Mouse (Mus musculus): ENCODE measurements around the gene Myl10. TPM values are rescaled to one million over a fixed set of nuclear protein-coding genes. Genes with fewer than 3 reads are reported as not detected.
"Not testable (repeated sequence)": the region's sequence is repeated elsewhere in the genome, so short reads cannot be mapped to it uniquely, and the experiment has no call there.

Gene Myl10
- polyA plus RNA-seq (2014; fragmentation: Nextera tagmentation; extraction: Ambion mirVana), result not detected in 2 replicates

DNA sequence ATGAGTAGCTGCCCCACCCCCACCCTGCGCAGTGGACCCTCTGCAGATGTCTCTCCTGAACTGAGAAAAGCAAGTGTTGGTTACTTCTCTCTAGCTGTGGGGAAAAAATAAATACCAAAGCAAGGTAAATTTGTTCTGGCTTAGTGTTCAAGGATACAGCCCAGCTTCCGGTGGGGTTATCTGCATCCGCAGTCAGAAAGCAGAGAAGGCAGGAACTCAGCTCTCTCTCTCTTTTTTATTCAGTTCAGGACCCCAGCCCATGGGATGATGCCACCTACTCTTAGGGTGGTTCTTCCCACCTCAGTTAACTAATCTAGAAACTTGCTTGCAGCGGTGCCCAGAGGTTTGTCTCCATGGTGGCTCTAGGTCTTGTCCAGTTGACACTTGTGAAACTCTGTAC lies at the start of gene Myl10:
TSS of gene Myl10 (plus strand) at position 363 of the 400 bp plus-strand sequence.
- Histone ChIP-seq H3K4me1 (replicated peaks; ENCODE audit: control insufficient read depth, insufficient read depth, low read length) (no peaks in the 10 kb centered on the region), H3K4me3 (ENCODE audit: low read depth, low read length) (no peak within 1 kb of the TSS), H3K9me3 (ENCODE audit: control insufficient read depth, low read length) (no peaks in the 10 kb centered on the region), H3K9ac (ENCODE audit: low read length) (no peak within 1 kb of the TSS), H3K27me3 (replicated peaks; ENCODE audit: control insufficient read depth, insufficient read depth, low read length) (no peaks in the 10 kb centered on the region), H3K36me3 (ENCODE audit: control insufficient read depth, insufficient read depth, low read length) (no peaks in the 10 kb centered on the region), H3K27ac (ENCODE audit: low read depth) (no peak within 1 kb of the TSS), H3K4me2 (ENCODE audit: low read length) (no peak within 1 kb of the TSS)
- no peak for DNase-seq (ENCODE audit: low spot score)
- 83% methylated on average over 4 of the region's 4 CpGs for WGBS
- no peak for ATAC-seq (replicated peaks; ENCODE audit: low FRiP score, low TSS enrichment, low read depth)

- no peak overlapping the region for H3K27ac ChIP-seq (ENCODE audit: low read depth)
- no peaks in the 10 kb centered on the region for H3K9me3 ChIP-seq (ENCODE audit: control insufficient read depth, low read length)
- no peaks in the 10 kb centered on the region for H3K4me1 ChIP-seq (replicated peaks; ENCODE audit: control insufficient read depth, insufficient read depth, low read length)
- H3K4me2 ChIP-seq (ENCODE audit: low read length), result no peak overlapping the region
- no peak overlapping the region for H3K4me3 ChIP-seq (ENCODE audit: low read depth, low read length)
- no peak for DNase-seq (ENCODE audit: low spot score)
- H3K9ac ChIP-seq (ENCODE audit: low read length), result no peak overlapping the region
- WGBS, result 80% methylated on average over 4 of the region's 4 CpGs
- H3K27me3 ChIP-seq (replicated peaks; ENCODE audit: control insufficient read depth, insufficient read depth, low read length), result no peaks in the 10 kb centered on the region
- no peak for ATAC-seq (replicated peaks; ENCODE audit: low FRiP score, low TSS enrichment, low read depth)
- no peaks in the 10 kb centered on the region for H3K36me3 ChIP-seq (ENCODE audit: control insufficient read depth, insufficient read depth, low read length)
Observed at GRCm38 (mm10) chr5:136646731-136647328, 46.1 kb upstream of the Myl10 start.

DNA sequence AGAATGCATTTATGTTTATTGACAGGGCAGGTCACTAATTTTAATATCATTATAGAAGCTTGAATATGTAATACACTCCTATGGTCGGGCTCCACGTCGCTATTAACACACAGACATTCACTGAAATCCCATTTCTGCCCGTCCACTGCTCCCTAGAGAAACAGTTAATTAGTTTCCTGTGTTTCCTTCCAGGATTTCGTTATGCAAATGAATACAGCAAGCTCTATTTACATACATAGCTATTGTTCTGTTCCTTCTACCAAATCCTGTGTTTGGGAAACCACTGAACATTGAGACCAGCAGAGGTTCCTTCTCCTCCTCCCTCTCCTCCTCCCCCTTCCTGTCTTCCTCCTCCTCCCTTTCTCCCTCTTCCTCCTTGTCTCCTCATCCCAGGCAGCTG lies 43.9 kb upstream of the Myl10 start:
- Histone ChIP-seq H3K9me3 (ENCODE audit: control insufficient read depth, low read length) (no peaks in the 10 kb centered on the region), H3K27me3 (replicated peaks; ENCODE audit: control insufficient read depth, insufficient read depth, low read length) (no peaks in the 10 kb centered on the region), H3K4me3 (ENCODE audit: low read depth, low read length) (no peak overlapping the region), H3K4me1 (replicated peaks; ENCODE audit: control insufficient read depth, insufficient read depth, low read length) (no peaks in the 10 kb centered on the region), H3K9ac (ENCODE audit: low read length) (no peak overlapping the region), H3K4me2 (ENCODE audit: low read length) (no peak overlapping the region), H3K27ac (ENCODE audit: low read depth) (no peak overlapping the region), H3K36me3 (ENCODE audit: control insufficient read depth, insufficient read depth, low read length) (no peaks in the 10 kb centered on the region)
- WGBS, result 75% methylated on average over 5 of the region's 5 CpGs
- ATAC-seq (replicated peaks; ENCODE audit: low FRiP score, low TSS enrichment, low read depth) (no peak), DNase-seq (ENCODE audit: low spot score) (no peak)

- DNase-seq (ENCODE audit: low spot score) (no peak), ATAC-seq (replicated peaks; ENCODE audit: low FRiP score, low TSS enrichment, low read depth) (no peak)
- WGBS, result 83% methylated on average over 5 of the region's 5 CpGs
- H3K4me1 ChIP-seq (replicated peaks; ENCODE audit: control insufficient read depth, insufficient read depth, low read length), result no peaks in the 10 kb centered on the region
- no peak overlapping the region for H3K4me2 ChIP-seq (ENCODE audit: low read length)
- H3K9me3 ChIP-seq (ENCODE audit: control insufficient read depth, low read length), result no peaks in the 10 kb centered on the region
- no peak overlapping the region for H3K4me3 ChIP-seq (ENCODE audit: low read depth, low read length)
- no peaks in the 10 kb centered on the region for H3K27me3 ChIP-seq (replicated peaks; ENCODE audit: control insufficient read depth, insufficient read depth, low read length)
- H3K36me3 ChIP-seq (ENCODE audit: control insufficient read depth, insufficient read depth, low read length), result no peaks in the 10 kb centered on the region
- H3K27ac ChIP-seq (ENCODE audit: low read depth), result no peak overlapping the region
- no peak overlapping the region for H3K9ac ChIP-seq (ENCODE audit: low read length)
Observed at GRCm38 (mm10) chr5:136649655-136650054, 43.3 kb upstream of the Myl10 start.

- Histone ChIP-seq H3K4me3 (ENCODE audit: low read depth, low read length) (no peak overlapping the region), H3K4me2 (ENCODE audit: low read length) (no peak overlapping the region)
- DNase-seq (ENCODE audit: low spot score), result no peak
Observed at GRCm38 (mm10) chr5:136654481-136654880, 38.5 kb upstream of the Myl10 start.

GRCm38 (mm10) chr5:136656830-136657395 lies 36.0 kb upstream of the Myl10 start:
- Histone ChIP-seq H3K4me3 (ENCODE audit: low read depth, low read length) (no peak overlapping the region), H3K4me2 (ENCODE audit: low read length) (no peak overlapping the region), H3K9ac (ENCODE audit: low read length) (no peak overlapping the region), H3K36me3 (ENCODE audit: control insufficient read depth, insufficient read depth, low read length) (no peaks in the 10 kb centered on the region), H3K27me3 (replicated peaks; ENCODE audit: control insufficient read depth, insufficient read depth, low read length) (no peaks in the 10 kb centered on the region), H3K27ac (ENCODE audit: low read depth) (no peak overlapping the region), H3K9me3 (ENCODE audit: control insufficient read depth, low read length) (no peaks in the 10 kb centered on the region), H3K4me1 (replicated peaks; ENCODE audit: control insufficient read depth, insufficient read depth, low read length) (no peaks in the 10 kb centered on the region)
- ATAC-seq (replicated peaks; ENCODE audit: low FRiP score, low TSS enrichment, low read depth), result no peak
- no peak for DNase-seq (ENCODE audit: low spot score)
- 77% methylated on average over 10 of the region's 10 CpGs for WGBS

More at GRCm38 (mm10) chr5:136654481-136654880, 38.5 kb upstream of the Myl10 start:
- no peaks in the 10 kb centered on the region for H3K9me3 ChIP-seq (ENCODE audit: control insufficient read depth, low read length)
- H3K36me3 ChIP-seq (ENCODE audit: control insufficient read depth, insufficient read depth, low read length), result no peaks in the 10 kb centered on the region
- H3K27me3 ChIP-seq (replicated peaks; ENCODE audit: control insufficient read depth, insufficient read depth, low read length), result no peaks in the 10 kb centered on the region
- no peak overlapping the region for H3K27ac ChIP-seq (ENCODE audit: low read depth)
- ATAC-seq (replicated peaks; ENCODE audit: low FRiP score, low TSS enrichment, low read depth), result no peak
- no peaks in the 10 kb centered on the region for H3K4me1 ChIP-seq (replicated peaks; ENCODE audit: control insufficient read depth, insufficient read depth, low read length)
- no peak overlapping the region for H3K9ac ChIP-seq (ENCODE audit: low read length)

DNA sequence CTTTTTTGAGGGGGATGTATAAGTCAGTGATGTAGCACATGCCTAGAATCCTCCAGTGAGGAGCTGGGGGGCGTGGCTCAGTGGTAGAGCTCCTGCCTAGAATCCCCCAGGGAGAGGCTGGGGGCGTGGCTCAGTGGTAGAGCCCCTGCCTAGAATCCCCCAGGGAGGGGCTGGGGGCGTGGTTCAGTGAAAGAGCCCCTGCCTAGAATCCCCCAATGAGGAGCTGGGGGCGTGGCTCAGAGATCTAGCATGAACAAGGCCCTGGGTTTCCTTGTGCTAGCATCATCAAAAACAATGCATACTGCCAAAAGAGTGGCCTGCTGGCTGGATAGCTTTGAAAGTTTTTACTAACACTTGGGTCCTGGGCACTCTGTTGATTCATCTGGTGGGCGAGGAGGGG lies 32.2 kb upstream of the Myl10 start:
- H3K9me3 ChIP-seq (ENCODE audit: control insufficient read depth, low read length); H3K4me1 ChIP-seq (replicated peaks; ENCODE audit: control insufficient read depth, insufficient read depth, low read length); H3K9ac ChIP-seq (ENCODE audit: low read length); H3K27me3 ChIP-seq (replicated peaks; ENCODE audit: control insufficient read depth, insufficient read depth, low read length); H3K4me2 ChIP-seq (ENCODE audit: low read length); H3K36me3 ChIP-seq (ENCODE audit: control insufficient read depth, insufficient read depth, low read length); DNase-seq (ENCODE audit: low spot score); H3K27ac ChIP-seq (ENCODE audit: low read depth); ATAC-seq (replicated peaks; ENCODE audit: low FRiP score, low TSS enrichment, low read depth); H3K4me3 ChIP-seq (ENCODE audit: low read depth, low read length): not testable (repeated sequence)
- WGBS, result 78% methylated on average over 5 of the region's 5 CpGs

DNA sequence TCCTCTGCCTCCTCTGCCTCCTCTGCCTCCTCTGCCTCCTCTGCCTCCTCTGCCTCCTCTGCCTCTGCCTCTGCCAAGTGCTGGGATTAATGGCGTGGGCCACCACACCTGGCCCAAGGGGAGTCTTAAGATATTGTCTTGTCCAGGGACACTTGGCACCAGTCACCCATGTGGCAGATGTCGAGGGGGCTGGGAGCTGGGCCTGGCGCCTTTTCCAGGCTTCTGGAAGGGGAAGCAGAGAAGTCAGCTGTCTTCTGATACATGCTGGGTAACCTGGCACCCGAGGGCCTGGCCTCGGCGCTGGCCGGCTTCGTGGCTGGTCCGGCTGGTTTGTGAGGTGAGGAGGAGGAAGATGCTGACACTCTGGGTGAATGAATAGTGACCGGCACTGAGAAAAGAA lies 30.7 kb upstream of the Myl10 start:
- Histone ChIP-seq H3K27me3 (replicated peaks; ENCODE audit: control insufficient read depth, insufficient read depth, low read length) (no peaks in the 10 kb centered on the region), H3K4me1 (replicated peaks; ENCODE audit: control insufficient read depth, insufficient read depth, low read length) (no peaks in the 10 kb centered on the region), H3K9ac (ENCODE audit: low read length) (no peak overlapping the region), H3K4me2 (ENCODE audit: low read length) (no peak overlapping the region), H3K36me3 (ENCODE audit: control insufficient read depth, insufficient read depth, low read length) (no peaks in the 10 kb centered on the region), H3K4me3 (ENCODE audit: low read depth, low read length) (no peak overlapping the region), H3K27ac (ENCODE audit: low read depth) (no peak overlapping the region), H3K9me3 (ENCODE audit: control insufficient read depth, low read length) (no peaks in the 10 kb centered on the region)
- DNase-seq (ENCODE audit: low spot score) (no peak), ATAC-seq (replicated peaks; ENCODE audit: low FRiP score, low TSS enrichment, low read depth) (no peak)
- WGBS, result 69% methylated on average over 10 of the region's 10 CpGs

GRCm38 (mm10) chr5:136662822-136663221 lies 30.1 kb upstream of the Myl10 start:
- Histone ChIP-seq H3K27me3 (replicated peaks; ENCODE audit: control insufficient read depth, insufficient read depth, low read length) (no peaks in the 10 kb centered on the region), H3K4me1 (replicated peaks; ENCODE audit: control insufficient read depth, insufficient read depth, low read length) (no peaks in the 10 kb centered on the region), H3K27ac (ENCODE audit: low read depth) (no peak overlapping the region), H3K4me2 (ENCODE audit: low read length) (no peak overlapping the region), H3K36me3 (ENCODE audit: control insufficient read depth, insufficient read depth, low read length) (no peaks in the 10 kb centered on the region), H3K4me3 (ENCODE audit: low read depth, low read length) (no peak overlapping the region), H3K9ac (ENCODE audit: low read length) (no peak overlapping the region), H3K9me3 (ENCODE audit: control insufficient read depth, low read length) (no peaks in the 10 kb centered on the region)
- 15% methylated on average over 1 of the region's 1 CpGs for WGBS
- no peak for DNase-seq (ENCODE audit: low spot score)
- ATAC-seq (replicated peaks; ENCODE audit: low FRiP score, low TSS enrichment, low read depth), result no peak

Measured in intestine, embryonic 14.5 days (tissue).